Mouse (Mus musculus) limb, embryonic 12.5 days (tissue): ENCODE measurements at regions not wholly inside any gene's neighbourhood (a gene's known extent, or its start where the extent isn't known, plus 50 kb on each side); places are given as distances from the start of the nearest gene placed in this dataset.

Experiments
- ATAC-seq: fragments of 200-750 bp; cut with Nextera tagmentation; 2 replicates; pipeline ENCODE4 v1.8.0; 2017; ENCODE audit warnings: low read depth, moderate TSS enrichment; ENCODE audit not compliant: insufficient number of reproducible peaks, insufficient read depth, low FRiP score, low TSS enrichment
- H3K27ac ChIP-seq: fragments of 300-500 bp; sonication (generic); 2 replicates; pipeline ENCODE4 v1.5.1; 2016; ENCODE audit warnings: mild to moderate bottlenecking, moderate library complexity
- H3K27me3 ChIP-seq: fragments of 300-500 bp; sonication (generic); 2 replicates; pipeline ENCODE4 v1.6.1; 2016; ENCODE audit warnings: mild to moderate bottlenecking, moderate library complexity
- H3K36me3 ChIP-seq: fragments of 300-500 bp; sonication (generic); 2 replicates; pipeline ENCODE4 v1.6.1; 2016; ENCODE audit warnings: mild to moderate bottlenecking, moderate library complexity
- H3K4me1 ChIP-seq: fragments of 300-500 bp; sonication (generic); replicated peaks from 2 replicates; pipeline ENCODE4 v1.6.1; 2016
- H3K4me2 ChIP-seq: fragments of 300-500 bp; sonication (generic); 2 replicates; pipeline ENCODE4 v1.6.1; 2016; ENCODE audit warnings: mild to moderate bottlenecking, moderate library complexity
- H3K4me3 ChIP-seq: fragments of 300-500 bp; sonication (generic); replicated peaks from 2 replicates; pipeline ENCODE4 v1.5.1; 2016; ENCODE audit warnings: mild to moderate bottlenecking
- H3K9ac ChIP-seq: fragments of 300-500 bp; sonication (generic); replicated peaks from 2 replicates; pipeline ENCODE4 v1.6.1; 2016; ENCODE audit warnings: mild to moderate bottlenecking, moderate library complexity
- H3K9me3 ChIP-seq: fragments of 300-500 bp; sonication (generic); 2 replicates; pipeline ENCODE4 v1.6.1; 2016; ENCODE audit warnings: mild to moderate bottlenecking, moderate library complexity
- WGBS: fragments of 180-500 bp; shearing (Covaris S2); methylation state at CpG from one replicate; pipeline ENCODE4 v1.1.7; 2016; 5-methylcytosine and 5-hydroxymethylcytosine counted together

DNA sequence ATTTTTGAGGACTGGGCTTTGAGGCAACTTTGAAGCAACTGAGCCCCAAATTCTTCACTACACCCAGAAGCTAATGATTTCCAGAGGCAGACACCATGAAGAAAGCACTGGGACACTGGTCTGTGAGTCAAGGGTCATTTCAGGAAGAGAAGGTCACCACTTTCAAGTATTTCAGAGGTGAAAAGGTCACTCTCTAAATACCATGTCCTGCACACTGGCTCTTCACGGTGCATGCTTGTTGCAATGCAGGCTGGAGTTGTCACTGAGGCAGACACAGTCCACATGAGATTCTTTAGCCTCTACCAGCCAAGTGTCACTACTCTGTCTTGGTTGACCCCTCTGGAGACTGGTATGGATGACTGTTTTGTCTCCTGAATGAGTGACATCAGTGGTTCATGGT lies 320.7 kb upstream of the Npvf start:
- H3K4me1 ChIP-seq, result peaks cover 55% of the 10 kb centered on the region
- no peak overlapping the region for H3K27ac ChIP-seq
- 5% methylated on average over 1 of the region's 1 CpGs for WGBS
- no peak overlapping the region for H3K4me2 ChIP-seq
- H3K4me3 ChIP-seq, result no peak overlapping the region
- H3K9ac ChIP-seq, result no peak overlapping the region
- H3K9me3 ChIP-seq, result no peaks in the 10 kb centered on the region
- ATAC-seq, result no peak
- H3K36me3 ChIP-seq, result no peaks in the 10 kb centered on the region
- H3K27me3 ChIP-seq, result no peaks in the 10 kb centered on the region

DNA sequence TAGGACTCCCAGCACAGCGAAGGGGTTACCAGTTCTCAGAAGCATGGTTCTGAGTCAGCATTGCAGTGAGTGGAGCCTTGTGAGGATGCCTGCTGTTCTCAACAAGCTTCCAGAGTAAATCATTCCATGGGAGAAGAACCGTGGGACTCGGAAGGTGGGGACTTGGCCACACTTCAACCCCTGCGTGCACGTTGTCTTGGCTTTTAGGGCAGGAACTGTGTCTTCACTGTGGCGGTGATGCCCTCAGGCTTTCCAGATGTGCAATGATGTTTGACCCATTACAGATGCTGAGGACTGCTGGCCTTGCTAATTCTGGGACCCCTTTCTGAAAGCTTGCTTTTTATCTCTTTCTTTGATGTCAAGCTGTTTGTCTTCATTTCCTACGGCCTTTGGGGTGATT lies 322.7 kb upstream of the Npvf start:
- Histone ChIP-seq H3K9me3 (no peaks in the 10 kb centered on the region), H3K27ac (0 out of 2 replicates have a peak overlapping the region, but pooled peaks have one; percentile 24), H3K4me1 (peaks cover 59% of the 10 kb centered on the region), H3K36me3 (no peaks in the 10 kb centered on the region), H3K9ac (no peak overlapping the region), H3K27me3 (no peaks in the 10 kb centered on the region), H3K4me3 (no peak overlapping the region), H3K4me2 (no peak overlapping the region)
- ATAC-seq, result no peak
- WGBS, result 19% methylated on average over 7 of the region's 7 CpGs

DNA sequence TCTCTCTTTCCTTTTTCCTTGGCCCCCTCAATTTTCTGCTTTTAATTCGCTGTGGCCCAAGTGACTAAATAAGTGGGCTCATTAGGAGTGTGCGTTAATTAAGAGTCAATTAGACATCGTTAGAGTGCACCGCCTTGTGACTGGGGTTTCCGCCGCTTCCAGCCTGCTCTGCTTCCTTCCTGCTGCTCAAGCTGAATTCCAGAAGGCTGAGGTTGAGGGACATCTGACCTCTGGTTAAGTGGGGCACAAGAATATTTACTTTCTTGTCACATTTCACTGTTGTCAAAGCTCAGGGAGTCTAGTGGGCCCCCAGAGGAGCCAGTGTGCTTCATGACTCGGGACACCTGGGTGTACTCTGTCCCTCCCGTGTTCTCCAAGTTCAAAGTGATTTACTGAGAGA lies 323.1 kb upstream of the Npvf start:
- Histone ChIP-seq H3K4me1 (peaks cover 59% of the 10 kb centered on the region), H3K9ac (no peak overlapping the region), H3K4me2 (no peak overlapping the region), H3K36me3 (no peaks in the 10 kb centered on the region), H3K4me3 (no peak overlapping the region), H3K9me3 (no peaks in the 10 kb centered on the region), H3K27ac (0 out of 2 replicates have a peak overlapping the region, but pooled peaks have one; percentile 7), H3K27me3 (no peaks in the 10 kb centered on the region)
- ATAC-seq, result no peak
- 10% methylated on average over 8 of the region's 8 CpGs for WGBS

DNA sequence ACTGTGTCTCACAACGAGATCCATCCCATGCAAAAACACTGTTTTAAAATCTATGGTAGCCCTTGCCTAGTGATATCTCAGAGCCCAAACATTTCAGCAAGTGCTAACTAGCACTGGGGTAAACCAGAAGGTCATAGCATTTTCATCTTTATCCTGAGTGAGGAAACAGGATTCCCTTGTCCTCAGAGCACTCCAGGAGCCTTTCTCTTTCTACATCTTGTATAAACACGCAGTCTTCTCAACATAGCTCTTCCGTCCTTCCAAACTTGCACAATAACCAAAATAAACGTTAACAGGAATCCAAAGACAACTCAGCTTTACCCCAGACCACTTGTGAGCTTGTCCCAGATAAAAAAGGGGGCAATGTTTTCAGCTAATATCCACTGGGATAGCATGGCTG lies 323.8 kb upstream of the Npvf start:
- Histone ChIP-seq H3K4me2 (no peak overlapping the region), H3K27me3 (no peaks in the 10 kb centered on the region), H3K4me3 (no peak overlapping the region), H3K4me1 (peaks cover 62% of the 10 kb centered on the region), H3K27ac (peak overlapping the region; percentile 41; the same call in 1 of the 2 replicates), H3K36me3 (no peaks in the 10 kb centered on the region), H3K9me3 (no peaks in the 10 kb centered on the region), H3K9ac (no peak overlapping the region)
- WGBS, result 55% methylated on average over 4 of the region's 4 CpGs
- no peak for ATAC-seq

DNA sequence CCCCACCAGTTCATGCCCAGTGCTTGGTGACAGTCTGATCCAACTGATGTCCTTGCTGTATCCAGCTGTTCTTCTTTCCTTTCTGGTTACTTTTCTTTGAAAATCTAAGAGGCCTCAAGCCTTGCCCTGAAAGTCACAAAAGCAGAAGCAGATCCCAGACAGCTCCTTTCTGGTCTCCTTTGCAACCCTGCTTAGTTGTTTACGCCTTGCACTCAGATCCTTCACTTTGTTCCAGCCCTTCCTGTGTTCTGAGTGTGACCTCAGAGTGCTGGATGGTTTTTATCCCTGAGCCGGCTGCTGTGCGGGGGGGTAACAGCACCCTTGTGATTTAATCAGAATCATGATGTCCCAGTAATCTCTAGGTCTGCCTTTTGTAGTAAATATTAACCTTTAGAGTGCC lies 324.3 kb upstream of the Npvf start:
- H3K4me3 ChIP-seq, result no peak overlapping the region
- H3K9ac ChIP-seq, result no peak overlapping the region
- WGBS, result 16% methylated on average over 3 of the region's 3 CpGs
- no peaks in the 10 kb centered on the region for H3K36me3 ChIP-seq
- no peaks in the 10 kb centered on the region for H3K9me3 ChIP-seq
- H3K4me1 ChIP-seq, result peaks cover 67% of the 10 kb centered on the region
- no peaks in the 10 kb centered on the region for H3K27me3 ChIP-seq
- ATAC-seq, result no peak
- H3K27ac ChIP-seq, result peak overlapping the region; percentile 41; the same call in 1 of the 2 replicates
- H3K4me2 ChIP-seq, result no peak overlapping the region

DNA sequence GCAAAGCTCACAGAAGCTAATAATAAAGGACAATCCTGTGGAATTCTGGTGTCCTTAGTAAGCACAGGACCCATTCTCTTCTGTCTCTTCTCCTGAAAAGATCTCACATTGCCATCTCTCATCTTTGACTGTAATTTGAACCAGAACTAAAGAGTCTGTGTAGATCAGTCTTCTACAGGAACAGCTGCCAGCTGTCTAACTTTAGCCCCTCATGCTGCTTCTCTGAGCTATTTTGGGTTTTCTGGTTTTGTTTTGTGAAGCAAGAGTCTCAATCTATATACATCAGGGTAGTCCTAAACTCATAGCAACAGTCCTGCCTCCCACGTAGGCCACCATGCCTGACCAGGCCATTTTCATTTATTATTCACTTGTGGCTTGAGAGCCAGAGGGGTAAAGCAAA lies 325.5 kb upstream of the Npvf start:
- H3K27me3 ChIP-seq, result peaks cover 4% of the 10 kb centered on the region; the same call in 1 of the 2 replicates
- WGBS, result 50% methylated on average over 1 of the region's 1 CpGs
- peak overlapping the region; percentile 91 for H3K27ac ChIP-seq

DNA sequence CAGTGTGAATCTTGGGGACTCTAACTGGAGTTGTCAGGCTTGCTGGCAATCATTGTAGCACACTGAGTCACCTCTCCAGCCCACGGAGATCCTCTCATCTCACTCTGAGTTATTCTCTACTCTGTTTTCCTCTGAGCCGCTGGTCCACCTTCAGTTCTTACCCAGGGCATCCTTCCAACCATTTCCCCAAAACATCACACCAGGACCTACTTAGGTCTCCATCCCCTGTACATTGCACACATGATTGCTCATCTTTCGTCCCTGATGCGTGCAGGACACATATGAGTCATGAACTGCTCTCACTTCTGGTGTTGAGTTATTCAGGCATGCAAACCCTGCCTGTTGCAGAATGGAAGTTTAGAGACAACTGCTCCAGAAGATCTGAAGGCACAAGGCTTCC lies 326.1 kb upstream of the Npvf start:
- Histone ChIP-seq H3K4me2 (no peak overlapping the region), H3K4me1 (peaks cover 85% of the 10 kb centered on the region), H3K9ac (no peak overlapping the region), H3K36me3 (no peaks in the 10 kb centered on the region), H3K9me3 (no peaks in the 10 kb centered on the region), H3K27me3 (peaks cover 4% of the 10 kb centered on the region; the same call in 1 of the 2 replicates), H3K4me3 (no peak overlapping the region), H3K27ac (peak overlapping the region; percentile 91)
- WGBS, result 81% methylated on average over 4 of the region's 4 CpGs
- no peak for ATAC-seq

More for the DNA sequence above, 325.5 kb upstream of the Npvf start:
- Histone ChIP-seq H3K4me3 (no peak overlapping the region), H3K9ac (no peak overlapping the region), H3K9me3 (no peaks in the 10 kb centered on the region), H3K4me2 (no peak overlapping the region), H3K4me1 (peaks cover 79% of the 10 kb centered on the region), H3K36me3 (no peaks in the 10 kb centered on the region)
- no peak for ATAC-seq

DNA sequence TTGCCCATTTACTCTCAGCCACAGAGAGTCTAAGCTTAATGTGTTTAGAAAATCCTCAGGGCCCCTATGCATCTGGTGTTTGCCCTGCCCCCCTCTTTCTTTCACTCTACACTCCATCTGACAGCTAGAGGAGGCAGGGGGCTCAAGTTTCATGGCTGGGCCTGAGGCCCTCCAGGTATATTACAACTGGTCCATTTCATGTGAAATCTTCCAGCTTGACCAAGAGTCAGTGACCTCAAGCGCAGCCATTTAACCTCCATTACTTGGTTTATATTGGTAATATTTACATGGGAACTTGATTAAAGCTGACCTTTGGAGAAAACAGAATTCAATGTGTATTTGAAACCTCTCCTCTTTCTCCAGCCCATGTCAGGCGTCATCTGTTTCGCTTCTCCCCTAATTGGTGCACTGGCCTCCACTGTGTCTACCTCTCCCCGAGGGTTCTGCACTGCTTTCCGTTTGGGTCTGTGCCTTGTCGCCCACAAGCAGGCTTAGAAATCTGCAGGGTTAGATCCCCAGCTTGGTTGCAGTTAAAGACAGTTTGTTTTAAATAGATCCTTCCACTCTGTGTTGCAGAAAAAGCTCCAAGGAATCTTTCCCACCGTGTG lies 327.6 kb upstream of the Npvf start:
- Histone ChIP-seq H3K4me2 (peak overlapping the region; percentile 23), H3K4me1 (peaks cover 93% of the 10 kb centered on the region), H3K27me3 (peaks cover 4% of the 10 kb centered on the region; the same call in 1 of the 2 replicates), H3K9ac (0 out of 2 replicates have a peak overlapping the region, but pooled peaks have one; percentile 19), H3K4me3 (no peak overlapping the region), H3K36me3 (no peaks in the 10 kb centered on the region), H3K27ac (peak overlapping the region; percentile 91), H3K9me3 (no peaks in the 10 kb centered on the region)
- WGBS, result 6% methylated on average over 7 of the region's 7 CpGs
- 0 out of 2 replicates have a peak, but pooled peaks have one; percentile 52 for ATAC-seq

DNA sequence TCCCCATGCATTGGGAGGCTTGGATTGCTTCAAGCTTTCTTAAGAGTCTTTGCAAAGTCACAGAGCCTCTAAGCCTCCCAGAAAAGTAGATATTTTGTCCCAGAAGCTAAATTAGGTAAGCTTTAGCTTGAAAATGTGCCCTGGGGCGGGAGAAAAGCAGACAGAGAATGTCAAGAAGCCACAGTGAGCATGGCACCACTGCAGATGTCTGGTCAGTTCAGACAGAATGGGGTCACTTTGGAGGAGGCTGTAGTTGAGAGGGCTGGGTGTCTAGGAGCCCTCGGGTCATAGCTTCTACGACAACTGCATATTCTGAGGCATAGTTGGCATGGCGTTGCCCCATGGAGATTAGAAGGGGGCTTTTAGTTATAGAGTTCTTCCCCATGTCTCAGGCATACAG lies 328.6 kb upstream of the Npvf start:
- Histone ChIP-seq H3K9me3 (no peaks in the 10 kb centered on the region), H3K9ac (no peak overlapping the region), H3K27ac (peak overlapping the region; percentile 91), H3K27me3 (peaks cover 4% of the 10 kb centered on the region; the same call in 1 of the 2 replicates), H3K36me3 (no peaks in the 10 kb centered on the region), H3K4me1 (peaks cover 84% of the 10 kb centered on the region), H3K4me3 (no peak overlapping the region), H3K4me2 (no peak overlapping the region)
- 55% methylated on average over 4 of the region's 4 CpGs for WGBS
- ATAC-seq, result no peak

DNA sequence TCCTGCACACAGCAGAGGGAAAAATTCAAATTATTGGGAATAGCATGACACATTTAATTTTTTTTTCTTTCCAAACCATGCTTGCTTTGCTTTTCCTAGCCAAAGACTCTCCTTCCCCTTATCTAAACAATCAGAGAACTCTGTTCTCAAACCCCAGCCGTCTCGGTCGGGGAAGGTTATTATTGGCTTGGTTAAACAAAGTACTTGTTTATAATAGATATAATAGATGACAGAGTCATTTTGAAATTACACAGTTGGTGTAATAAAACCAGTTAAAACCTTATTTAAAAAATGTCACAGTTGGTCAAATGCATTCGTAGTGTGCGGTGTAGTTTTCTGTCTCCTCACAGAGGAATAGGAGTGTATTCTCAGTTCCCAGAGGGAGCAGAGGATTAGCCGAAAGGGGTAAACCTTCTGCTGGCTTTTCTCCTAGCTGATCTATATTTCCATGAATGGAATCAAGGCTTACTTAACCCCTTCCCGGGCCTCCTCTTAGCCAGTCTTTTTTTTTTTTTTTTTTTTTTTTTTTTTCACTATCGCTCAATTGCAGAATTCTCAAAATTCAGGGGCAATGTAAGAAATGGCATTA lies 329.4 kb upstream of the Npvf start:
- Histone ChIP-seq H3K9me3 (no peaks in the 10 kb centered on the region), H3K4me2 (no peak overlapping the region), H3K4me1 (peaks cover 76% of the 10 kb centered on the region), H3K9ac (no peak overlapping the region), H3K4me3 (no peak overlapping the region), H3K27me3 (peaks cover 4% of the 10 kb centered on the region; the same call in 1 of the 2 replicates), H3K27ac (peak overlapping the region; percentile 91; the same call in 1 of the 2 replicates), H3K36me3 (no peaks in the 10 kb centered on the region)
- ATAC-seq, result no peak
- WGBS, result 21% methylated on average over 8 of the region's 8 CpGs

DNA sequence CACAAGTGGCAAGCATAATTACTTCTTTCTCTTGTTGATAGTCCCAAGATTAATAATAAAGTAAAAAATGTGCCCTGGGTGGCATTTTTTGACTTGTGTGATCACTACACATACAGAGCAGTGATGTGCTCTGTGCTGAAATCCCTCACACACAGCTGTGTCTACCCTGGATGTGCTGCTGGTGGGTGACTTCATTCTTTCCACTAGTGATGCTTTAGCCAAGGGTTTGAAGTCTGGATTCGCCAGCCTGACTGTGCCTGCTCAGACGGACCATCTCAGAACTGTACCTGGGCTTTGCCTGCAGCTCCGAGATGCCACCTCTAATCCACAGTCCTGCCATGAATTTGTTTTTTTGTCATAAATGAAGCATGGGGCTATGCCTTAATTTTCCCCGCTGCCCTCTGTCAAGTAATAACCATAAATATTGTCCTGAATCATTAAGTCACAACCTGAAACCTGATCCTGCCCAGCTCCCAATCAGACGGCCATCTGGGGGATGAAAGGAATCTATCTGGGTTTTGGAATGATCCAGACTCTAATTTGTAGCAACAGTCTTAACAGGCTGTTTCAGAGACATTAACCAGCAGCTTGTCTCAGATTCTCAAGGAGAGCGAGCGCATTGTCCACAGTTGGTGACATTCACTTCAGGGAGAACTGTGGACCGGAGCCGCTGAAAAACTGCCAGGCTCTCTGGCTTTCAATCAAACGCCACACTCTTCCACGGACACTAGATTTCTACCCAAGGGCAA lies 330.1 kb upstream of the Npvf start:
- Histone ChIP-seq H3K4me1 (peaks cover 72% of the 10 kb centered on the region), H3K36me3 (no peaks in the 10 kb centered on the region), H3K27ac (peak overlapping the region; percentile 79), H3K9me3 (no peaks in the 10 kb centered on the region), H3K9ac (no peak overlapping the region), H3K4me3 (no peak overlapping the region), H3K27me3 (peaks cover 4% of the 10 kb centered on the region; the same call in 1 of the 2 replicates), H3K4me2 (peak overlapping the region; percentile 36)
- 2% methylated on average over 11 of the region's 11 CpGs for WGBS
- ATAC-seq, result peak; percentile 37; the same call in 1 of the 2 replicates
